Mouse (Mus musculus) megakaryocyte, adult 5-6 weeks (primary cell): ENCODE results near the gene Gm7942. TPM values are rescaled to one million over a fixed set of nuclear protein-coding genes. Genes with fewer than 3 reads are reported as not detected.
"Not testable (repeated sequence)": the region's sequence is repeated elsewhere in the genome, so short reads cannot be mapped to it uniquely, and the experiment has no call there.

ENCODE experiments used
- ATAC-seq: 2 replicates; pipeline ENCODE4 v1.8.0; 2016; ENCODE audit warnings: mild to moderate bottlenecking, inconsistent platforms; ENCODE audit not compliant: poor library complexity, severe bottlenecking
- total RNA-seq, 2 experiments: library from RNA; stranded (forward) in 1 of 2; stranded (reverse) in 1 of 2; fragments of 153-499, 151-499 nt in 1 of 2; fragments of 221-1000, 200-1000 nt in 1 of 2; gene quantifications; 2 replicates each; pipeline versions ENCODE4 v1.2.3 to v1.2.4; 2015 to 2017

Gene Gm7942
- total RNA-seq (2015) (not detected in 2 replicates), total RNA-seq (2017) (not detected in 2 replicates)

GRCm38 (mm10) chr5:95106638-95107037 lies at the start of gene Gm7942:
TSS of gene Gm7942 (plus strand) at chr5:95106938.
- not testable (repeated sequence) for ATAC-seq

Other genes starting within 250 kb of the Gm7942 start
- not detected in 2 replicates for gene Gm3183, start 241.5 kb upstream of the Gm7942 start, total RNA-seq (2015)
- gene Gm3183, start 241.5 kb upstream of the Gm7942 start, total RNA-seq (2017), result not detected in 2 replicates
- gene Gm6367, start 118.3 kb upstream of the Gm7942 start, total RNA-seq (2015), result not detected in 2 replicates
- not detected in 2 replicates for gene Gm6367, start 118.3 kb upstream of the Gm7942 start, total RNA-seq (2017)
- not detected in 2 replicates for gene Gm16513, start 75.7 kb downstream of the Gm7942 start, total RNA-seq (2015)
- not detected in 2 replicates for gene Gm16513, start 75.7 kb downstream of the Gm7942 start, total RNA-seq (2017)
- not detected in 2 replicates for gene Gm10424, start 165.8 kb downstream of the Gm7942 start, total RNA-seq (2015)
- not detected in 2 replicates for gene Gm10424, start 165.8 kb downstream of the Gm7942 start, total RNA-seq (2017)
- gene Gm3259, start 199.0 kb downstream of the Gm7942 start, total RNA-seq (2015), result not detected in 2 replicates
- not detected in 2 replicates for gene Gm3259, start 199.0 kb downstream of the Gm7942 start, total RNA-seq (2017)